Mouse (Mus musculus) layer of hippocampus, adult 2 months (tissue): ENCODE results near the gene Nudt16l1. TPM values are rescaled to one million over a fixed set of nuclear protein-coding genes. Genes with fewer than 3 reads are reported as not detected.

Experiments
- DNase-seq, 2 experiments: peaks; one replicate each; pipeline ENCODE4 v3.0.0; 2022; ENCODE audit warnings: low spot score in 2 of 2
- H3K27ac ChIP-seq: fragments of 200-600 bp; 2 replicates; pipeline ENCODE4 v1.8.1; 2022
- H3K4me3 ChIP-seq: fragments of 200-600 bp; 2 replicates; pipeline ENCODE4 v1.8.1; 2022; ENCODE audit warnings: mild to moderate bottlenecking
- CTCF ChIP-seq: fragments of 200-600 bp; conservative IDR thresholded peaks from 2 replicates; pipeline ENCODE4 v1.8.1; 2022; ENCODE audit warnings: antibody characterized with exemption, mild to moderate bottlenecking, moderate library complexity
- total RNA-seq, 2 experiments: library from RNA; stranded (reverse); gene quantifications; 2 replicates each; pipeline ENCODE4 v1.2.3; 2021

The Nudt16l1 gene
- total RNA-seq, 2 experiments from 2014 or later, result 79.1 to 79.6 TPM

- DNase-seq, result no peak
- no peak overlapping the region for H3K27ac ChIP-seq
- H3K4me3 ChIP-seq, result no peak overlapping the region
- no peak for TF ChIP-seq CTCF
Measured at GRCm38 (mm10) chr16:4905591-4905990, 33.0 kb upstream of the Nudt16l1 start.

- TF ChIP-seq CTCF, result no peak
Measured at GRCm38 (mm10) chr16:4906559-4906958, 32.0 kb upstream of the Nudt16l1 start.

DNA sequence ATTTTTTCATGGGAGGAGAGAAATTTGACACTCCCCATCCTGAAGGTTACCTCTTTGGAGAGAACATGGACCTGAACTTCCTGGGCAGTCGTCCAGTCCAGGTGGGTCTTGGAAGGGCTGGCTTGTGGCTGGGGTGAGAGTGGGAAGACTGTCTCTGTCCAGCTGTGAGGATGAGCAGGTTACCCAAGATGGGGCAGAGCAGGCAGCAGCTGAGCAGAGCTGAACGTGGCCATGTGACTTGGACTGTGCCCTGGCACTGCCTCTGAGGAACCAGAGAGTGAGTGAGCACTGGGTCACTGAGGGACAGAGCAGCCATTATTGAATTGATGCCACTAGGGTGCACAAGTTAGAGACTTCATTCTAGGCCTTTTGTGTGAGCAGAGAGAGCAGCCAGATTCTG is 31.2 kb upstream of the Nudt16l1 start:
- H3K27ac ChIP-seq, result peak overlapping the region; percentile 51; the same call in 1 of the 2 replicates
- H3K4me3 ChIP-seq, result no peak overlapping the region
- DNase-seq, result no peak
- no peak for TF ChIP-seq CTCF

More at GRCm38 (mm10) chr16:4906559-4906958, 32.0 kb upstream of the Nudt16l1 start:
- Histone ChIP-seq H3K27ac (peak overlapping the region; percentile 51; the same call in 1 of the 2 replicates), H3K4me3 (no peak overlapping the region)
- no peak for DNase-seq

- TF ChIP-seq CTCF, result no peak
- H3K4me3 ChIP-seq, result no peak overlapping the region
- H3K27ac ChIP-seq, result peak overlapping the region; percentile 51; the same call in 1 of the 2 replicates
Measured at GRCm38 (mm10) chr16:4907972-4908371, 30.6 kb upstream of the Nudt16l1 start.

DNA sequence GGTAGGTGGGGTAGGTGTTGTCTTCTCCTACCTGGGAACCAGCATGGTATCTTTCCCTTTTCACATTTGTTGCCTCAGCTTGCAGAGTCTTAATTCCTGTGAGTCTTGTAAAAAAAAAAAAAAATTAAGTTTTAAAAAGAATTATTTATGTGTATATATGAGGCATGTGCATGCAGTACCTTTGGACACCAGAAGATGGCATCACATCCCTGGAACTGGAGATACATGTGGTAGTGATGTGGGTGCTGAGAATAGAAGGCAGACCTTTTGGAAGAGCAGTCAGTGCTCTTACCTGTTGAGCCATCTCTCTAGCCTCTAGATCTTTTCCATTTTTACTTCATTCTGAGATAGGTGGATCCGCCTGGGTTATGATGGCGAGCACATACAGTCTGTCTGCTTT is 28.8 kb upstream of the Nudt16l1 start:
- TF ChIP-seq CTCF, result peak; percentile 75
- no peak for DNase-seq
- no peak overlapping the region for H3K4me3 ChIP-seq
- H3K27ac ChIP-seq, result no peak overlapping the region

More at GRCm38 (mm10) chr16:4907972-4908371, 30.6 kb upstream of the Nudt16l1 start:
- no peak for DNase-seq

GRCm38 (mm10) chr16:4910758-4911157 is 27.8 kb upstream of the Nudt16l1 start:
- no peak overlapping the region for H3K4me3 ChIP-seq
- TF ChIP-seq CTCF, result no peak
- no peak for DNase-seq
- H3K27ac ChIP-seq, result no peak overlapping the region

- Histone ChIP-seq H3K27ac (peak overlapping the region; percentile 88), H3K4me3 (no peak overlapping the region)
- DNase-seq, result no peak
- TF ChIP-seq CTCF, result no peak
Measured at GRCm38 (mm10) chr16:4912074-4912648, 26.4 kb upstream of the Nudt16l1 start.

GRCm38 (mm10) chr16:4912907-4913782 is 25.4 kb upstream of the Nudt16l1 start:
- TF ChIP-seq CTCF, result 0 out of 2 replicates have a peak, but pooled peaks have one; percentile 3
- Histone ChIP-seq H3K4me3 (no peak overlapping the region; the same call in 1 of the 2 replicates), H3K27ac (peak overlapping the region; percentile 88)
- DNase-seq, result no peak

DNA sequence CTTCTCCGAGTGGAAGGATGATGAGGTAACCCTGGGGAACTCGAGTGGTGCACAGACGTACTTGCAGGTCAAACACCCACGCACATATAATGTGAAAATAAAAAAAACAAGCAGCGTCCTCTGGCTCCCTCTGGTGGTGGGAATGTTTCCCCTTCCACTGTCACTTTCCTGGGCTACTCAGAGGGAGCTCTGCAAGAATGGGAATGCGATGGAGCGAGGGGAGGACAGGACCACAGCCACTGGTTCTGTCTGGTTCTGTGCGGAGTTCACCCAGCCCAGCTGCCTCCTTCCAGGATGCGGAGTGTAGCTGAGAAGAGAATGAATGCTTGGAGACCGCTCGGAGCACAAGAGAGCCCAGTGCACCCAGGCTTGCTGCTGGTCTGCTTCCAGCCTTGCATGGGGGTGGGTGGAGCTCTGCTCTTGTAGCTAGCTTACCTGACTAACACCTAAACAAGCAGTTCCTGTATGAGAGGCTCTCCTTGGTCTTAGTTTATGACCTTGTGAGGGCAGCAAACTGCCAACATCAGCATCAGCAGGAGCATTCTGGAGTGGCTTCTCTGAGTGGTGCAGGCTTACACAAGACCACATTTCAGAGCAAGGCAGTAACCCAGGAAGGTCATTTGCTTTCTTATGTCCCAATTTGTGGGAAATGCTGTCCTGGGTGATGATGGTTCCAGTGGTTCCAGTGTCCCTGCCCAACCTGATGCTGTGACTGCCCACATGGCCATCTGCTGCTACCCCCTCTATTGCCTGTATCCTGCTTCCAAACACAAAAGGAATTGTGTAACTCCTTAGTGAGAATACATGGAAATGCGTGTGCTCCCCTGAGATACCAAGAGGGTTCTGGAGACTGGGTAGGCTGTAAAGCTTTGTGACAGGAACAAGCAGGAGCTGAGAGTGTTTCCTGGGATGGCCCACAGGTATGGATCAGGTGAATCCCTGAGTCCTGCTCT is 24.5 kb upstream of the Nudt16l1 start:
- Histone ChIP-seq H3K4me3 (no peak overlapping the region; the same call in 1 of the 2 replicates), H3K27ac (peak overlapping the region; percentile 88)
- peak; percentile 83 to 94 for DNase-seq
- peak; percentile 99 for TF ChIP-seq CTCF

GRCm38 (mm10) chr16:4915931-4916330 is 22.6 kb upstream of the Nudt16l1 start:
- no peak overlapping the region for H3K4me3 ChIP-seq
- TF ChIP-seq CTCF, result no peak
- H3K27ac ChIP-seq, result no peak overlapping the region
- DNase-seq, result no peak

DNA sequence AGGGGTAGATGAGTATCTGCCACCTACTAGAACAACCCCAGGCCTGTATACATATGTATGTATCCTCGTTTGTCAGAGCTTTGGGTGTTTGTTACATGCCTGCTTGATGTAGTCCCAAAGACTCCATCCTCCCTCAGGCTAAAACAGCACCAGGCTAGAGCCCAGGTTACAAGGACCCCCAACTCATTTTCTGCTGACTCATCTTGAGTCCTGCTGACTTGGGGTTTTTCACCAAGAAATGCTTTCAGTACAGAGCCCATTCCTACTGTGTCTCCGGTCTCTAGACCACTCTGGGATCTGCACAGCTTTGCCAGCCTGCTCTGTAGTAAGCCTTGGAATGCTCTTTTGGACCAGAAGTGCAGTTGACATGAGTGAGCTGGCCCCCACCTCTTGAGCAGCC is 22.0 kb upstream of the Nudt16l1 start:
- Histone ChIP-seq H3K4me3 (no peak overlapping the region), H3K27ac (no peak overlapping the region)
- no peak for DNase-seq
- no peak for TF ChIP-seq CTCF

- H3K27ac ChIP-seq, result peak overlapping the region; percentile 19; the same call in 1 of the 2 replicates
- no peak overlapping the region for H3K4me3 ChIP-seq
- no peak for DNase-seq
- TF ChIP-seq CTCF, result no peak
Measured at GRCm38 (mm10) chr16:4920556-4920955, 18.0 kb upstream of the Nudt16l1 start.
